Mouse (Mus musculus): ENCODE data around the gene Clcn6.

Clcn6 gene

DNA sequence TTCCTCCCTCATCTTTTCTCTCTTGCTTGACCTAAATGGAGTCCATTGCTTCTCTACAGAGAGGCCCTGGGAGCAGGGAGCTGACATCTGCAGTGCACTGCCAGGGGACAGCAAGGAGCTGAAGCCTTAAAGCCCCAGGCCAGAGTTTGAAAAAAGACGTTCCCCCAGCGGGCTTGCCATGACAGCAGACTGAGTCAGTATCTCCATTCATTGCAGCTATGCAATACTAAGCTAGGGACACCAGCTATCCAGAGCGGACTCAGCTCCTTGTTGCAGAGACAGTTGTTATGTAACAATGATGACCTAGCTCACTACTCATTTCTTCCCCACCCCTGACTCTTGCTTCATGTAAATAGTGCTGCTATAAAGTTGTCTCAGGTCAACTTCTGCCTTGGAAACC, 43.3 kb downstream of the Clcn6 start:
- DNase-seq (ENCODE audit: extremely low read depth, insufficient read length, low spot score): no peak

DNA sequence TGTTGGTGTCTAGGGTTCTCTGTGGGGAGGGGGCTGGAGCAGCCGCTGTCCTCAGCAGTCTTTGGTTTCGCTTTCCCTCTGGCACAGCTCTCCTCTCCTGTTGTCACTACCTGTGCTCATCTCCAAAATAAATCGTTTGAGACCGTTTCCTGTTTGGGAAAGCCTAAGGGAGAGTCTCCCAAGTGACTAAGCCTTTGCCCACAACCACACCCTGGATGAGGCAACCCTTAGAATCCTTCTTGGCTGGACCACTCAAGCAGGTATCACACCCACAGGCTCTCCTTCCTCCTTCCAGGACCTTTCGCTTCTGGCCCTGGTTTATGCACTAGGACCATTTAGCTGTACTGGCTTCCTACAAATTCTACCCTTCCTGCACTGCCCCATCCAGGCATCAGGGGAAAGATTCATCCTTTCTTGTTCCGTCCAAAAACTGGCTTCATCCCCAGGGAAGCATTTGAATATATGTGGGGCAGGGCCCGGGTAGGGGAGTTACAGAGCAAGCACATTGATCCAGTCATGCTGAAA, 45.0 kb downstream of the Clcn6 start:
- DNase-seq (ENCODE audit: extremely low read depth, insufficient read length, low spot score): peak; percentile 72

DNA sequence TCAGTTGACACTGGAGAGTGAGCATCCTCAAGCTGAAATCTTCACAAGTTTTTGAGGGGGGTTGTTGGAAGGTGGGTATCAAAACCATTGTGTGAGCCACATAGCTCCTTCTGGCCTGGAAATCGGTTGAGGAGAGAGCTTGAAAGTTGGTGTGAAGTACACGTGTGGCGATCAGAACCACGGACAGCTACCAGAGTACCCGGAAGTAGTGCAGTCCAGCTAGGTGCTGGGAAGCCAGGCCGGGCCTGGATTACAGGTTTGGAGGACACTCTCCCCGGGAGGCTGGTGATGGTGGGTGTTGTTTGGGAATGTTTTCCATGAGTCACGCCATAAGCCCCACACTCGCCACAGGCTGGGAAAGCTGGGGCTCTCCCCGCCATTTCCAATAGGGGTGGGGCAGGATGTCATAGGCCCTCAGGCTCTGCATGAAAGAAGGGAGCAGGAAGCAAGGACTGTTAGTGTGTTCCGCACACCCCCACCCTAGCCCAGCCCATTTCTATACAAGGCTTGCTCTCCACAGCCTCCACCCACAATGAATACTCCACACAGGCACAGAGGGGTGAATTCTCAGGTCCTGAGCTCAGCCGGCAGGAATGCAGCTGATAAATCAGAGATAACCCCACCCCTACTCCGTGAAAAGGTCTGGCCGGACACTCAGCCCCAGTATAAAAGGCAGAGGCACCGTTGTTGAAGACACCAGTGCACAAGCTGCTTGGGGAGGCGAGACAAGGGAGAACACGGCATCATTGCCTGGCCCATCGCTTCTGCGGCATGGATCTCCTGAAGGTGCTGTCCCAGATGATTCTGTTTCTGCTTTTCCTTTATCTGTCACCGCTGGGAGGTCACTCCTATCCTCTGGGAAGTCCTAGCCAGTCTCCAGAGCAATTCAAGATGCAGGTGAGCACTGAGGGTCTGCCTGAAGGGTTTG, 53.2 kb downstream of the Clcn6 start, which contains the start of gene Nppb:
Gene Nppb (plus strand): TSS at position 584 of the 928 bp plus-strand sequence.
- DNase-seq (ENCODE audit: extremely low read depth, insufficient read length, low spot score): peak; percentile 83

DNA sequence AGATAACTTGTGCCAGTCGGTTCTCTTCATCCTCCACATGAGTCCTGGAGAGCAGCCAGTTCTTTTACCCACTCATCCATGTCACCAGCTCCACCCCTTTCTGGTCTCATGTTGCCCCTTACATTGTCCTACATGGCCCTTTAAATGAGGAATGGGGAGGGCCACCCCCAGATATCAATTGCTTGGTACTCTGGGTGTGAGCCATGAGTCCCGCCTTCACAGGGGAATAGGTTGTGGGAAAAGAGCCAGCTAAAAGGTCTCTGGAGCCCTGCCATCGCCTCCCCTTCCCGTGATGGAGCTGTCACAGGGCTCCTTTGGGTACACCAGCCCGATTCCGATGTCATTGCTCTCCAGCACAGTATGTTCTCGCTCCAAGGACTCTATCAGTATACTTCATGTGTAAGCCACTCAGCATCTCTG, 59.2 kb downstream of the Clcn6 start:
- no peak for DNase-seq (ENCODE audit: extremely low read depth, insufficient read length, low spot score)

DNA sequence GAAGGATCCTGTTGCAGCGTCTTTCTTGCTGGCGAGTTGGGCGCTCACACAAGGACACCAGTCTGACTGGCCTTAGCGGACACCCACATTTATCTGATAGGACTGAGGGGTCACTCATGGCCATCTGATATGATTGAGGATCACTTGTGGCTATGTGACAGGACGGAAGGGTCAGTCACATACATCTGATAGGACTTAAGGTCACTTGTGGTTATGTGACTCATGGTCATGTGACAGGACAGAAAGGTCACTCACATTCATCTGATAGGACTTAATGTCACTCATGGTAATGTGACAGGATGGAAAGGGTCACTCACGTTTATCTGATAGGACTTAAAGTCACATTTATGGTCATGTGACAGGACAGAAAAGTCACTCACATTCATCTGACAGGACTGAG, 60.2 kb downstream of the Clcn6 start:
- DNase-seq (ENCODE audit: extremely low read depth, insufficient read length, low spot score): no peak

DNA sequence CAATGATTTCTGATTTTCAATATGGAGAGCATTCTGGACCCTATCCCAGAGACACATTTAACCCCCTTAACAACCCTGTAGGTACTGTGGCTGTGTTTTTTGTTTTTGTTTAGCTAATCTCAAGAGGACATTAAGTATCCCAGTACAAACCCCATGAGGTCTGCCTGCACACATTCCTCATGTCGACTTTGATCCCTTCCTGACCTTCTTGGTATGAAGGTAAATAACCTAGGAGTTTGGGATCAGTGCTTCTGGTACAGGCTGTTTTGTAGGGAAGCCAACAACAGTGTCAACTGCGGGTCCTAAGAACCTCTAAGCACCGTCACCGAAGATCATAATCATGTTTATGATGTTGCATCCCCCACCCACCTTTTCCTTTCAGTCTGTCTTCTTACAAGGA, 60.9 kb downstream of the Clcn6 start:
- no peak for DNase-seq (ENCODE audit: extremely low read depth, insufficient read length, low spot score)

DNA sequence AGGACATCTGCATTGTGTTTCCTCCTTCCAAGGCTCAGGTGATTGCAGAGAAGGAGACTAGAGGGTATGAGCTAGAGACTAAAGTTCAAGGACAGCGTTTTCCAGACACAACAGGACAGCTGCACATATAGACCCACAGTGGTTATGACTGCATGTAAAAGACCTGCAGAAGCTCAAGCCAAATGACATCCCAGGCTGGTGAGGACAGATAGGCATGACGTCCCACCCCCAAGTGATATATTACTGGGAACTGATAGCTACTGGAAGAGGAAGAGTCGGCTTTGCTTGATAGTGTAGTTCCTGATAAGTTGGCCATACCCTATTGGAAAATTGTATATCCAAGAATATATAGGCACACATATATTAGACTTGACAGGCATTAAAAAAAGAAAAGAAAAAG, 62.4 kb downstream of the Clcn6 start:
- DNase-seq (ENCODE audit: extremely low read depth, insufficient read length, low spot score): no peak

DNA sequence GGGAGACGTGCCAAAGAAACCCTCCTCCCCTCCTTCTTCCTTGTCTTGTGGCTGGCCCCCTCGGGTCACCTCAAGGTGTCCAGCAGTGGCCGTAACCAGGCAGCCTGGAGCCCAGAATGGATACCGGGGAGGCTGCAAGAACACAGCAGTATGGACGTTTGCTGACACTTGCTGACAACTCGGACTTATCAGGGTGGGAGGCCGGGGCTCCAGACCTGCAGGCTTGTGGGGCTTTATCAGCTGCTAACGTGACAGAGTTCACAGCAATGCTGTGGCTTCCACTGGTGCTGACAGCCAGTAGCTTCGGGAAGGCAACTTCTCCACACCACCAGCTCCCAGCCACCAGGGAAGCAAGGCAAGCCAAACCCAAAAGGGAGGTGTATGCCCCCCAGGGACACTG, 69.3 kb downstream of the Clcn6 start:
- no peak for DNase-seq (ENCODE audit: extremely low read depth, insufficient read length, low spot score)

DNA sequence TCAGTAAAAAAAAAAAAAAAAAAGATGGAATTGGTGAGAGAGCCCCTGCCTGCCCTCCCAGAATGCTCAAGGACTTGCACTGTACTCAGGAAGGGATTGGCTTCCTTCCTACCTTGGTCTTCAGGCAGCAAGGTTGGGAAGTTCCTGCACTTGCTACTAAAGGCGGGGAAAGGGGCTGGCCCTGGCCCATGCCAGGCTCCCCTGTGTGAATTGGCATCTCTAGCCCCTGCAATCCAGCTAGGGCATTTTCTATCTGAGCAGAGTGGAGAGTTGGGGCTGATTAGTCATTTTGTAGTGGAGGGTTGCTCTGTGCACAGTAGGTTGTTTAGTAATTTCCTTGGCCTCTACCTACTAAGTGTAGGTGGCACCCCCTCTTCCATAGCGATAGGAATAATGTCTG, 69.8 kb downstream of the Clcn6 start:
- DNase-seq (ENCODE audit: extremely low read depth, insufficient read length, low spot score): no peak

DNA sequence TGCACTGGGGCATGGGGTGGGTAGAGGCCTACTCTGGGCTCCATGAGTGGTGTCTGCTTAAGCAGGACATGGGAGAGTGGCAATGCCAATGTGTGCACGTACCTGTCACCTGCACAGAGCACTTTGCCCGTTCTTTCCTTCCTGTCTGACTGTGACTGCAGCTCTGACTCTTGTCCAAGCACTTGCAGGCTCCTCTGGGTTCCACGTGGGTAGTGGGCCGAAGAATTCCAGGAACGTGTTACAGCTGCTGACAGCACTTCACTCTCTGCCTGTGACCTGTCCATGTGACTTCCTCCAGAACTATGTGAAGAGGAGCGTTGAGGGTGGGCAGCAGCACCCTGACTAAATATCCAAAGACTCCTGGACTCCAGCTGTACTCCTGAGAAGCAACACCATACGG, 72.9 kb downstream of the Clcn6 start:
- no peak for DNase-seq (ENCODE audit: extremely low read depth, insufficient read length, low spot score)

DNA sequence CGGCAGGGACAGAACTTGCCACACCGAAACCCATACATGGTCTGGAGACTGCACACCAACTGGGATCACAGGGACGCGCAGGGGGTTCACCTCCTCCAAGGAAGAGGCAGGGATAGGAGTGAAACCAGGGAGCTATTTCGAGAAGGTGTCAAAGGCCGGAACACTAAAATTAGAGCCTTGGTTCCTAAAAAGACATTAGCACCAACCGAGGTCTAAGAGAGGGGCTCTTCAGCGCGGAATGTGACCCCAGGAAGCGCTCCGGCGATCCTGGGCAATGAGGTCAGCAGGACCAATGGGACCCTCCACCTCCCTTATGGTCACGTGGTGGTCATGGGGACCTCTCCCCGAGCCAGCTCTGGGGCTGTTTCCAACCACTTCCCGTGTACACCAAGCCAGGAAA, 75.0 kb downstream of the Clcn6 start:
- DNase-seq (ENCODE audit: extremely low read depth, insufficient read length, low spot score): no peak

DNA sequence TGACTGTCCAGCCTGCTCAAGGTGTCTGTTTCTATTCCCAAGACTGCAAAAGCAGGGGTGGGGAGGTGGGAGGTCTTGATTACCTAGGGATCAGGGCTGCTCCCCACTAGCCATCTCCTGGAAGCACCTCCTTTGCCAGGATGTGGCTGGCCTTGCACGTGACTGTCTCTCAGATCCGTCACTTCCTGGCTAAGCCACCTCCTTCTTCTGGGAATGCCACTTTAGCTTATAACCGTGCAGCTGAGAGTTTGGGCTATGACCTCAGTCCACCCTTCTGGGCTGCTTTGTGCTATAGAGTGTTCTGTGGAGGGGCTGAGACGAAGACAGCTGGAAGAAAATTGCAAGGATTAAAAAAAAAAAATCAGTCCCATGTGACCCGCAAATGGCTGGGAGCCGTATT, 75.8 kb downstream of the Clcn6 start:
- no peak for DNase-seq (ENCODE audit: extremely low read depth, insufficient read length, low spot score)

DNA sequence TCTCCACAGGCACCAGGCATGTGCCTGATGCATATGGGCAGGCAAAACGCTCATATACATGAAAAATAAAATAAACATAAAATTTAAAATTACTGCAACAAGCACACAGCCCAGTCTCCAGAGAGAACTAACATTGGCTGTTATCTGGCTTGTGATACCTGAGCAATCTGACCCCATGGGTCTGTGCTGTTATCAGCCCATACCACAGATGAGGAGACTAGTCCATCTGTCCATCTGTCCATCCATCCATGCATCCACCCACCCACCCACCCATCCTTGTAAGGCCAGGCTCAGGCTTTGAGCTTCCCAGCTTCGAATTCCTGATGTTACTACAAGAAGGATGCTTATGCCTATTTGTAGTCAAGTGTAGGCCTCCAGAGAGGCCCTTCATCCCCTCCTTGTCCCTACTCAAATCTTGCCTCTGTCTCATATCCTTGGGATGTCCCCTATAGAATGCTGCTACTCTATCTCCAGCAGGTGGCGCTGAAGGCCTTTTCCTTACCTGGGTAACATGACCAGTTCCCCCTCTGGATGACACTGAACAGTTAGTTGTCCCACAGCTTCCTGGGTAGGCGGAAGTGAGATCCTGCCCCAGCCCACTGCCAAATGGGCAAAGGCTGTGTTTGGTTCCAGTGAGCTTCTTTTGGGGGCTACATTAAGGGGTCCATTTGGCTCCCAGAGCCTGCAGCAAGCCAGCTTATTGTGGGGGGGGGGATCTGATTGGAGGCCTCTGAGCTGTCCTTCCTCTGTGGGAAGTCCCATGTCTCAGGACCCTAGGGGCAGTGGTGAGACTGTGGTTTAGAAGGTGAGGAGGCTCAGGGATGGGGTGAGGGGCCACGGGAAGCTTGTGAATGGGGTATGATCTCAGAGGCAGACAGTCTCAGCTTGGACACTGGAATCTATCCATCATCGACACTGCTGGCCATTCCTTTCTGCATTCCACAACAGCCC, 78.5 kb downstream of the Clcn6 start:
- DNase-seq (ENCODE audit: extremely low read depth, insufficient read length, low spot score): peak; percentile 48

DNA sequence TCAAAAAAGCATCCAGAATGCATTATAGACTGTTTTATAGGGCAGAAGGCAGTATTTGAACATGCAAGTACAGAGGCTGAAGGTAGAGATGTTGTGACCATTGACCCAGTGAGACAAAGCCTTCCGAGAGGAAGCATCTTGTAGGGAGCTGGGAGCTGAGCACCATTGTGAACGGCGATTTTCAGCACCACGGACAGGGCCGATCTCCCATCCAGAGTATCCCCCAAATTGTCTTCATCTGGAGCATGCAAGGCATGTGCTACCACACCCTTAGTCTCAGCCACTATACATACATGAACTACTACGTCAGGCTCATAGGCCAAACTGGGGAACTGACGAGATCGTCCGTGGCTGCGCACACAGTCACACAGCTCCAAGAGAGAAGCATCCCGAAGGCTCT, 81.5 kb downstream of the Clcn6 start:
- no peak for DNase-seq (ENCODE audit: extremely low read depth, insufficient read length, low spot score)
